Mouse (Mus musculus): ENCODE results near the gene Msh2. TPM values are rescaled to one million over a fixed set of nuclear protein-coding genes. Genes with fewer than 3 reads are reported as not detected.
A peak's percentile ranks its signal among the peaks of the same experiment; 100 is the strongest.
"Not testable (repeated sequence)": the region's sequence is repeated elsewhere in the genome, so short reads cannot be mapped to it uniquely, and the experiment has no call there.

Msh2 gene
- total RNA-seq (2021), result 10 to 100 TPM; 27.2 to 29.1 TPM

DNA sequence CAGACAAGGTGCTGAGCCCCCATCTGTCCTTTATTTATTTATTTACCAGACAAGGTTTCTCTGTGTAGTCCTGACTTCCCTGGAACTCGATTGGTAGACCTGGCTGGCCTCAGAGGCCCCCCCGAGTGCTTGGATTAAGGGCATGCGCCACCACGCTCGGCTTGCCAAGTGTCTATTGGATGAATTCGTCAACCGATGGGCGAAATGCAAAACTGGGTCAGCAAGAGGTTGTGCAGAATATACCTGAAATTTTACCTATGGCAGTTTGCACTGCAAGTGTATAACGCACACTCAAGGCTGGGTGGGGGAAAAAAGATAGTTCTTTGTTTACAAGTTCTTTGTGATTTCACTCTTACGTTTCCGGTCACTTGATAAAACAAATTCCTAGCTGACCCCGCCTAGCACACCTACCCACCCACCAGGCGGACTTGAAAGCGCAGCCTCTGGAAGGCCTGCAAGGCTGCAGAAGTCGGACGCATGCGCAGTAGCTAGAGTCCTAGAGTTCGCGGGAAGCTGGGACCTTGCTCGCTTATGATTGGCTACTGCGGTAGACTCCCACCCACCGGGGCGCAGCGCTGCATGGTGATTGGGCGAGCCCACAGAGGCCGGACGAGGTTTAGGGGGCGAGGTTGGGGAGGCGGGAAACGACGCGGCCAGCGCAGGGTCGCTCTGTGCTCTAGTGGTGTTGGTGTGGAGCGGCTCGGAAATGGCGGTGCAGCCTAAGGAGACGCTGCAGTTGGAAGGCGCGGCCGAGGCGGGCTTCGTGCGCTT is at the start of gene Msh2:
Msh2 (plus strand) TSS at position 441 of the 771 bp plus-strand sequence.
- intact Hi-C loops (cut with DNase I), result loop anchor here (5.0 kb wide), 1 partner anchor 125 kb away; the partner anchor contains the start of gene Kcnk12
- DNase-seq (ENCODE audit: low spot score in 2 of 2), result peak; percentile 97 to 98

DNA sequence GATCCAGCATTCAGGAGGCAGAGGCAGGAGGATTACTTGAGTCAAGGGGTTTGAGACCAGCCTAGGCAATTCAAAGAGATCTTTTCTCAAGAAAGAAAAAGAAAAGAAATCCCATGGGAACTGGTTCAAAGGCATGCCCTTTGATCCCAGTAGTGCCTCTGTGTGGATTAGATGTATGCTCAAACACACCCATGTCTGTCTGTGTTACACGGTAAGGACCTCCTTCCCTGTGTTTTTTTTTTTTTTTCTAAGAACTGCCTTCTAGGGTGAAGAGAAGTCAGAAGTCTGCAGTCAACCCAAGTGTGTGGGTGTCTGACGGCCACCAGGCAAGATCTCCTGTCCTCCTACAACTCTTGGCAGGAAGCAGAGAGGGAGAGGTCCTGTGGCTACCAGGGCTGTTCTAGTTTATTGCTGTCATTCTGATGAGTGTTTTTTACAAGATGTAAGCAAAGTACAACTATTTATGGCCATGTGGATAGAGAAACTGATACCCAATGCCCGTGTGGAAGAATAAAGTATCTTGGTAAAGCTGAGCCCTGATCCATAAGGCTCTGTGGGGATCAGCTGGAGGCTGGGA is 46.5 kb upstream of the Msh2 start:
- intact Hi-C loops (cut with DNase I), result no loop called here
- DNase-seq (ENCODE audit: low spot score in 2 of 2), result no peak

GRCm38 (mm10) chr17:87628144-87628543 is 44.0 kb upstream of the Msh2 start:
- DNase-seq (ENCODE audit: low spot score in 2 of 2), result no peak
- intact Hi-C loops (cut with DNase I), result no loop called here

DNA sequence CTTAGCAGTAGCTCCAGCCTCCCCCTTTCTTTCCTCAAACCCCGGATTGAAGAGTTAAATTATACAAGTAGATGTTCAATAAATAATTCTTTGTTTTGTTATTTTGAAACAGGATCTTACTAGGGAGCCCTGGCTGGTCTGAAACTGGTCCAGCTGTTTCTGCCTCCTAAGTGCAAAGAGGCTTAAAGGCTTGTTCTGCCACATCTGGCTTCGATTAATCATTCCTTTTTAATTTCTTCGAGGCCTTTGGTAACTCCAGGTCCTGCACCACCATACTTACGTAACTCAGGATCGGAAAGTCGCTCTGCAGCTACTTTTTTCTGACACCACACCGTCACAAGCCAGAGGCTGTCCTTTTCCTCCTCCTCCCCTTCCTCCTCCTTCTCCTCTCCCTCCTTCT is 43.4 kb upstream of the Msh2 start:
- no peak for DNase-seq (ENCODE audit: low spot score in 2 of 2)
- intact Hi-C loops (cut with DNase I), result no loop called here

DNA sequence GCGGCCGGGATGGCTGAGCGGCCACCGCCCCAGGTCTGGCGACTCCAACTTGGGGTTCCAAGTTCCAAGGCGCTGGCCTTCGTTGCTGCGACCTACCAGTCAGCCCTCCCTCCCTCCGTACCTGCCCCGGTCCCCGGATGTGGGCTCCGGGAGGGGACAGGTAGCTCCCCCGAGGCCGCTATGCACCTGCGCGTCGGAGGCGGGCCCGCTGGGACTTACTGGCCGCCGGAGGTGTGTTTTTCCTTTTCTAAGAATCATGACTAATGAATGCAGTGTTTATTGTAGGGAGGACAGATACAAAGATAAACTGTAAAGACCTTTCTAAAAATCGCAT is 35.1 kb upstream of the Msh2 start:
- DNase-seq (ENCODE audit: low spot score in 2 of 2), result no peak
- intact Hi-C loops (cut with DNase I), result no loop called here

- no peak for DNase-seq (ENCODE audit: low spot score in 2 of 2)
- intact Hi-C loops (cut with DNase I), result no loop called here
Measured at GRCm38 (mm10) chr17:87639242-87639641, 32.9 kb upstream of the Msh2 start.

DNA sequence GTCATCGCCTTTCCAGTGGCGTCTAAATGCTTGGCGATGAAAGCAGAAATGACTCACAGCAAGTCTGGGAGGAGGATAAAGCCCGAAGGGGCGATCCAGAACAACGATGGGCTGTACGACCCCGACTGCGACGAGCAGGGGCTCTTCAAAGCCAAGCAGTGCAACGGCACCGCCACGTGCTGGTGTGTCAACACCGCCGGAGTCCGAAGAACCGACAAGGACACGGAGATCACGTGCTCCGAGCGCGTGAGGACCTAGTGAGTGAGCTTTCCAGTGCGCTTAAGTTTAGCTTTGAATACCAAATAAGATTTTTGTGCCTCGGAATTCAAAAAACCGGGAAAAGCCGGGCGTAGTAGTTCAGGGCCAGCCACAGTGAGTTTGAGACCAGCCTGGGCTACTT is 31.9 kb upstream of the Msh2 start:
- intact Hi-C loops (cut with DNase I), result no loop called here
- DNase-seq (ENCODE audit: low spot score in 2 of 2), result no peak

GRCm38 (mm10) chr17:87641006-87641405 is 31.1 kb upstream of the Msh2 start:
- no peak for DNase-seq (ENCODE audit: low spot score in 2 of 2)
- intact Hi-C loops (cut with DNase I), result no loop called here

- intact Hi-C loops (cut with DNase I), result no loop called here
- no peak for DNase-seq (ENCODE audit: low spot score in 2 of 2)
Measured at GRCm38 (mm10) chr17:87642744-87643143, 29.4 kb upstream of the Msh2 start.

DNA sequence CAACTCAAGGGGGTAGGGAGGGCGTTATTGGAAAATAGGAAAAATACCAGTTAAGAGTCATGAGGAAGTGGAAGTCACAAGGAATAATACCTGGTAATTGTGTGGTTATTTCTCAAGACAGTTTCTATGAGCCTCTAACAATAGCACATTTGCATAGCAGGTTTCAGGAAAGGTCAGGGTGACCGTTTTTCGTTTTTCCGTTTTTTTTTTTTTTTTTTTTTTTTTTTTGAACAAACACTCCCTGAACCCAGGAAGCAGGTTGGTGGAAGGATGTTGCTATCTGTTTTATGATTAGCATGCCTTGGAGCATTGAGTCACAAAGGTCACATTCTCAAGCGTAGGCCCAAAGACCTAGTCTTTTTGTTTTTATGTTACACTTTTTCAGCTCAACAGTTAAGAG is 16.5 kb upstream of the Msh2 start:
- intact Hi-C loops (cut with DNase I); DNase-seq (ENCODE audit: low spot score in 2 of 2): not testable (repeated sequence)

GRCm38 (mm10) chr17:87661958-87662573 is 10.1 kb upstream of the Msh2 start:
- intact Hi-C loops (cut with DNase I), result loop anchor here (10.0 kb wide), 1 partner anchor 377 kb away; the partner anchor contains the start of gene Ttc7
- not testable (repeated sequence) for DNase-seq (ENCODE audit: low spot score in 2 of 2)

- no peak for DNase-seq (ENCODE audit: low spot score in 2 of 2)
- intact Hi-C loops (cut with DNase I), result loop anchor here (10.0 kb wide), 1 partner anchor 379 kb away; the partner anchor contains the start of gene Ttc7
Measured at GRCm38 (mm10) chr17:87664238-87664637, 7.9 kb upstream of the Msh2 start.

DNA sequence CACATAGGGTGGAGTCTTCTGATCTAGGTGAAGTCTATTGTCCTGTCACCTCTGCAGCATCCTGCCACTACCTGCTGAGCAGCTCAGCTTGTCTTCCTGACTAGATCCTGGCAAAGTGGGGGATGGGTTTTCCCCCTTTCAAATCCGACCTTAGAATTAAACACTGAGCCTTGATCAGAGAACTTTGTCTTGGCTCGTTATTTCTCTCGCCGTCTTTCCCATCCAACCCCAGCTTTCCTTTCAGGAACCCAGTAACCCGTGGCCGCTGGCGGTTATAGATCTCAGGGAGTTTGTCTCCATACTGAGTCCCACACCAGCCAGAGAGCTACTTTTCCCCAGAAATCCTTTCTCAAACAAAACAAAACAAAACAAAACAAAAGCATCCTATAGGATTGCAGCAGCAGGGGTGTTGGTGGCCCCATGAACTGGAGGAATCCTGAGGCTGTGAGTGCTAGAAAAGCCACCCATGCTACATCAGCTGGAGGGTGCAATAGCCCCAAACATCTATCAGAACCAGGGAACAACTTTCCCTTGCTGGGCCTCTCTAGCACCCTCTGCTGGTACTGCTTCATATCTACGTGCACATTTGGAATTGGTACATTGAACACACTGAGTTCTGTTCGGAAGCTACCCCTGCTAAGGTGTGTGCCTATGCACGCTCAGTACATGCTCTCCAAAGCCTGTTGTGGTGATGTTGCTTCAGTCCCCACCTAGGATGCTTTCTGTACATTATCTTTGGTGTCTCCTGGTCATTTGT is 6.9 kb upstream of the Msh2 start:
- intact Hi-C loops (cut with DNase I), result loop anchor here (1.0 to 10.0 kb wide), 3 partner anchors 65 to 380 kb away; partner anchors contain the start of gene Ttc7
- peak; percentile 57 to 76 for DNase-seq (ENCODE audit: low spot score in 2 of 2)

DNA sequence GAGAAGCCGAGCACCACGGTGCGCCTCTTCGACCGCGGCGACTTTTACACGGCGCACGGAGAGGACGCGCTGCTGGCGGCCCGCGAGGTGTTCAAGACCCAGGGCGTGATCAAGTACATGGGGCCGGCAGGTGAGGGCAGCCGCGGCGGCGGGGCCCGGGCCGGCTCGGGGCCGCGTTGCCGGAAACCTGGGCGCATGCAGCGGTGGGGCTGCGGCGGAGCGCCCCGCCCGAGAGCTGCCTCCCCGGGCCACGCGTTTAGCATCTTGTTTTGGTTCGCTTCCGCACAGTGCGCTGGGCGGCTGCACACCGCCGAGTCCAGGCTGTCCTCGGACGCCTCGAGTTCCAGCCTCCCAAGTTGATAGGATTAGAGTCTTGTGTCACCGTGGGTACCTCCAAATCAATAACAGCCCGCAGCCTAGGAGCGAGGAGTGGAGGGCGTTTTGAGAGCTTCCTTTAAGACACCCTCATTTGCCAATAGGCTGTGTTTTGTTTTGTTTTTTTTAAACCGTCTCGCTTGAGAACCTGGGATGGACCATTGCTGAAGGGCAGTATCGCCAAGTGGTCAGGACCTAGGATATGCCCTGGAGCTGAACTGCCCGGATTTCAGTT is 652 bp downstream of the Msh2 start:
- intact Hi-C loops (cut with DNase I), result loop anchor here (5.0 kb wide), 1 partner anchor 125 kb away; the partner anchor contains the start of gene Kcnk12
- DNase-seq (ENCODE audit: low spot score in 2 of 2), result peak in 1 of 2 experiments; percentile 58

DNA sequence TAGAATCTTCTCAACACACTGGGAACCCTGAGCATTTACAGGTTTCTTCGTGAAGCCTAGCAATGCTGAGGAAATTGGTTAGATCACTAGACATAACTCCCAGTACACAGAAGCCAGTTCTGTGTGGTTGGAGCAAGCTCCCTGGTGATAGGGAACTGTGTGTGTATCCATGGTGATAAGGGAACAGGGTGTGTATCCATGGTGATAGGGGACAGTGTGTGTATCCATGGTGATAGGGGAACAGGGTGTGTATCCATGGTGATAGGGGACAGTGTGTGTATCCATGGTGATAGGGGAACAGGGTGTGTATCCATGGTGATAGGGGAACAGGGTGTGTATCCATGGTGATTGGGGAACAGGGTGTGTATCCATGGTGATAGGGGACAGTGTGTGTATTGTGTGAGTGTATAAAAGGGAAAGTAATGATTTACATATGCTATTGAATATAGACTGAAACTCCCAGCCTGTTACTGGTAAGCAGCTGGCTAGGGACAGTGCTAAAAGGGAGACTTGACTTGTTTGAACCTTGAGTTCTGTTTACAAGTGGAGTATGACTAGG is 4.9 kb downstream of the Msh2 start:
- intact Hi-C loops (cut with DNase I); DNase-seq (ENCODE audit: low spot score in 2 of 2): not testable (repeated sequence)

DNA sequence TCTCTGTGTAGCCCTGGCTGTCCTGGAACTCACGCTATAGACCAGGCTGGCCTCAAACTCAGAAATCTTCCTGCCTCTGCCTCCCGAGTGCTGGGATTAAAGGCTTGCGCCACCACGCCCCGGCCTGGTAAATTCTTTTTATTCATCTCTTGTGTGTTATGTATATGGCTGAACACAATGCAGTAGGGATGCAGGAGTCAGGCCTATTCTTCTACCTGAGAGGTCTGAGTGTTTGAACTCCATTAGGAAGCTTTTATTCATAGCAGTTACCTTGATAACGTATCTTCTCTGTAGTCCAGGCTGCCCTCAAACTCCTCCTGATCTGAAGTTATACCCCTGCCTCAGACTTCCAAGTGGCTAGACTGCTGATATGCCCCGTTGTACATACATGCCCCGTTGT is 5.5 kb downstream of the Msh2 start:
- no peak for DNase-seq (ENCODE audit: low spot score in 2 of 2)
- intact Hi-C loops (cut with DNase I), result no loop called here

DNA sequence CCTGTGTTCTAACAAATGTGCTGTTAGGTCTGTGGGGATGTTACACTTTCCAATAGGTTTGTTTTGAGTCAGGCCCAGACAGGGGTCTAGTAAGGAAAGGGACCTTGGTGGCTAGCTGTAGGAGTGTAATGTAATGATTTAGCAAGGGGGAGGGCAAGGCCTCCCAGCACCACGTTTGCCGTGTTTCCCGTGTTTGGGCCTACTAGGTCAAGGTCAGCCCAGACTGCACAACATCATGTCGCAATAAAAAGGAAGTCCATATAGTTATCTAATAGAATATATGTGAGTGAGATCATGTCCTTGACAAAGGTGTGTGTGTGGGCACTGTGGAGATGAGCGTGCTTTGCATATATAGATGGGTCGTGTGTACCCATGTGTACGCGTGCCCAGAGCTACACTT is 17.1 kb downstream of the Msh2 start:
- intact Hi-C loops (cut with DNase I), result no loop called here
- DNase-seq (ENCODE audit: low spot score in 2 of 2), result no peak

- intact Hi-C loops (cut with DNase I), result loop anchor here (1.0 to 5.0 kb wide), 2 partner anchors 185 to 257 kb away; no protein-coding TSS in a partner anchor
Measured at GRCm38 (mm10) chr17:87691958-87692357, 19.8 kb downstream of the Msh2 start.

DNA sequence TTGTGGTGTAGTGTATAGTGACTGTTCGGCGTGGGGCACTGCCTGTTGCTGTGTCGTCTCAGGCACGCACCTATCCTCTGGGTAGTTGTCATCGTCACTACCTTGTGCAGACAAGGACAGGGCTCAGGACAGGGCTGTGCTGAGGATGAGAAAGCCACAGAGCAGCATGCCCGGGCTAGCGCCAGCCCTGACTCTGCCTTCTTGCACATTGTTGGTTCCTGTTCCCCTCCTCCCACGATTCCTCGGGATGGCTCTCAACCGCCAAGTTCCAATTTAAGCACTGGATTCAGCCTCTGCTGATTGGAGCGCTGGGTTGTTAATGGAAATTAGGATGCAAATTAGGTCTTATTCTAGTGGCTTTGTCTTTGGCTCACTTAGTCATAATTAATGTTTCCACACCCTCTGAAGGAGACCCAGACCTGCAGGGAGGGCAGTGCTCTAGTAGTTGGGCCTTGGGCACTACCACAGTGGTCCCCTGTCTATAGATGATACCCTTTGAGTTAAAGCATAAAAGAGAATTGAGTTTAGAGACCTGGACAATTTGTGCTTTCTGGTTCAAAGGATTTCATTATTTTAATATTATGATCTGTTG is 23.8 kb downstream of the Msh2 start:
- intact Hi-C loops (cut with DNase I), result no loop called here
- peak in 1 of 2 experiments; percentile 35 for DNase-seq (ENCODE audit: low spot score in 2 of 2)

More at GRCm38 (mm10) chr17:87691958-87692357, 19.8 kb downstream of the Msh2 start:
- DNase-seq (ENCODE audit: low spot score in 2 of 2), result peak; percentile 51 to 75

Data from left cerebral cortex, postnatal 25 days (tissue).